Mouse (Mus musculus) gastrocnemius, postnatal 14 days (tissue): ENCODE data around the gene Aqp9. TPM values are rescaled to one million over a fixed set of nuclear protein-coding genes. Genes with fewer than 3 reads are reported as not detected.

Source experiments
- DNase-seq: peaks from one replicate; pipeline ENCODE4 v3.0.0; 2021; ENCODE audit warnings: mixed read lengths
- intact Hi-C: fragments of 180-260 bp; cut with DNase I; formaldehyde crosslinking; loops from one replicate; pipeline ENCODE4 v1.15.1; 2025; ENCODE audit warnings: low total_unique reads
- long read RNA-seq, 2 experiments: library from polyadenylated mRNA; stranded (forward); transcript quantifications; one replicate each; pipeline ENCODE4 v2.0.0; 2021
- total RNA-seq, 2 experiments: library from RNA; stranded (reverse); gene quantifications; 2 replicates each; pipeline ENCODE4 v1.2.3; 2021

Gene Aqp9
- total RNA-seq = under 1 TPM in 1 of 2 experiments, not detected in 1; 0.09 TPM
- long read RNA-seq, experiment 1 = 0 reads
- long read RNA-seq, experiment 2 = 0 reads

- no peak for DNase-seq
- intact Hi-C loops = no loop called here
Observed at GRCm38 (mm10) chr9:71168511-71168910, at the start of gene Aqp9. TSS of gene Aqp9 (minus strand) at chr9:71168682.

GRCm38 (mm10) chr9:71217793-71218095, 49.3 kb upstream of the Aqp9 start:
- intact Hi-C loops = loop anchor here (10.0 kb wide), 2 partner anchors 227 to 407 kb away; no protein-coding TSS in a partner anchor
- no peak for DNase-seq

- intact Hi-C loops = loop anchor here (10.0 kb wide), 2 partner anchors 228 to 408 kb away; no protein-coding TSS in a partner anchor
Observed at GRCm38 (mm10) chr9:71216996-71217792, 48.7 kb upstream of the Aqp9 start.

GRCm38 (mm10) chr9:71216036-71216995, 47.8 kb upstream of the Aqp9 start:
- peak; percentile 30 for DNase-seq
- intact Hi-C loops = loop anchor here (10.0 kb wide), 2 partner anchors 228 to 408 kb away; no protein-coding TSS in a partner anchor

More at GRCm38 (mm10) chr9:71216996-71217792, 48.7 kb upstream of the Aqp9 start:
- DNase-seq = no peak

GRCm38 (mm10) chr9:71215248-71216035, 47.0 kb upstream of the Aqp9 start, which contains the start of gene Aldh1a2:
TSS of gene Aldh1a2 (plus strand) at chr9:71215789.
- intact Hi-C loops = loop anchor here (10.0 kb wide), 2 partner anchors 229 to 409 kb away; no protein-coding TSS in a partner anchor
- DNase-seq = peak; percentile 83

- intact Hi-C loops = loop anchor here (10.0 kb wide), 2 partner anchors 231 to 411 kb away; no protein-coding TSS in a partner anchor
- DNase-seq = no peak
Observed at GRCm38 (mm10) chr9:71213636-71214035, 45.2 kb upstream of the Aqp9 start.

GRCm38 (mm10) chr9:71210870-71211269, 42.4 kb upstream of the Aqp9 start:
- intact Hi-C loops = loop anchor here (10.0 kb wide), 2 partner anchors 234 to 414 kb away; no protein-coding TSS in a partner anchor
- peak; percentile 24 for DNase-seq

GRCm38 (mm10) chr9:71209299-71209698, 40.8 kb upstream of the Aqp9 start:
- peak; percentile 9 for DNase-seq
- intact Hi-C loops = no loop called here

GRCm38 (mm10) chr9:71202265-71202664, 33.8 kb upstream of the Aqp9 start:
- intact Hi-C loops = no loop called here
- no peak for DNase-seq

GRCm38 (mm10) chr9:71198826-71199225, 30.3 kb upstream of the Aqp9 start:
- intact Hi-C loops = no loop called here
- no peak for DNase-seq

- DNase-seq = peak; percentile 62
- intact Hi-C loops = loop anchor here (10.0 kb wide), 1 partner anchor 54 kb away; no protein-coding TSS in a partner anchor
Observed at GRCm38 (mm10) chr9:71188647-71189415, 20.3 kb upstream of the Aqp9 start.

GRCm38 (mm10) chr9:71187396-71187795, 18.9 kb upstream of the Aqp9 start:
- no peak for DNase-seq
- intact Hi-C loops = loop anchor here (10.0 kb wide), 1 partner anchor 53 kb away; no protein-coding TSS in a partner anchor

GRCm38 (mm10) chr9:71185823-71186222, 17.3 kb upstream of the Aqp9 start:
- no peak for DNase-seq
- intact Hi-C loops = loop anchor here (10.0 kb wide), 1 partner anchor 51 kb away; no protein-coding TSS in a partner anchor

GRCm38 (mm10) chr9:71185285-71185684, 16.8 kb upstream of the Aqp9 start:
- intact Hi-C loops = loop anchor here (10.0 kb wide), 1 partner anchor 50 kb away; no protein-coding TSS in a partner anchor
- DNase-seq = no peak

- intact Hi-C loops = loop anchor here (10.0 kb wide), 1 partner anchor 45 kb away; no protein-coding TSS in a partner anchor
- DNase-seq = no peak
Observed at GRCm38 (mm10) chr9:71179964-71180700, 11.7 kb upstream of the Aqp9 start.

GRCm38 (mm10) chr9:71179276-71179896, 10.9 kb upstream of the Aqp9 start:
- intact Hi-C loops = no loop called here
- no peak for DNase-seq

GRCm38 (mm10) chr9:71175686-71176085, 7.2 kb upstream of the Aqp9 start:
- intact Hi-C loops = no loop called here
- DNase-seq = no peak
